Mouse (Mus musculus) embryonic facial prominence, embryonic 10.5 days (tissue): ENCODE data around the gene Pou2f3. TPM values are rescaled to one million over a fixed set of nuclear protein-coding genes. Genes with fewer than 3 reads are reported as not detected.

Experiments used
- DNase-seq: peaks from one replicate; pipeline ENCODE4 v3.0.0-alpha.2; 2017; ENCODE audit warnings: low spot score
- H3K27ac ChIP-seq: fragments of 300-500 bp; sonication (generic); replicated peaks from 2 replicates; pipeline ENCODE4 v1.5.1; 2016; ENCODE audit warnings: mild to moderate bottlenecking
- H3K27me3 ChIP-seq: fragments of 300-500 bp; sonication (generic); replicated peaks from 2 replicates; pipeline ENCODE4 v1.6.1; 2016; ENCODE audit warnings: low read depth, mild to moderate bottlenecking; ENCODE audit not compliant: poor library complexity, severe bottlenecking
- H3K36me3 ChIP-seq: fragments of 300-500 bp; sonication (generic); replicated peaks from 2 replicates; pipeline ENCODE4 v1.6.1; 2016; ENCODE audit warnings: mild to moderate bottlenecking, moderate library complexity
- H3K4me1 ChIP-seq: fragments of 300-500 bp; sonication (generic); 2 replicates; pipeline ENCODE4 v1.6.1; 2016
- H3K4me3 ChIP-seq: fragments of 300-500 bp; sonication (generic); 2 replicates; pipeline ENCODE4 v1.5.1; 2016; ENCODE audit warnings: mild to moderate bottlenecking, moderate library complexity
- H3K9me3 ChIP-seq: fragments of 300-500 bp; sonication (generic); 2 replicates; pipeline ENCODE4 v1.6.1; 2016; ENCODE audit warnings: mild to moderate bottlenecking
- WGBS: fragments of 180-500 bp; shearing (Covaris S2); methylation state at CpG from one replicate; pipeline ENCODE4 v1.1.7; 2016; 5-methylcytosine and 5-hydroxymethylcytosine counted together
- polyA plus RNA-seq: library from polyadenylated mRNA; unstranded; fragments of >200 nt; fragmentation: Nextera tagmentation; extraction: Ambion mirVana; gene quantifications from 2 replicates; pipeline ENCODE4 v1.2.1, GENCODE M21; 2016

The Pou2f3 gene
- polyA plus RNA-seq, 1 experiment from 2014 or later, result not detected

GRCm38 (mm10) chr9:43104873-43105663 is 105.1 kb downstream of the Pou2f3 start:
- under 1% methylated on average over 40 of the region's 40 CpGs for WGBS

GRCm38 (mm10) chr9:43104526-43104872 is 105.7 kb downstream of the Pou2f3 start:
- H3K36me3 ChIP-seq, result 0 out of 2 replicates have a peak, but pooled peaks cover 5% of the 10 kb centered on the region
- no peaks in the 10 kb centered on the region for H3K27me3 ChIP-seq
- peak overlapping the region; percentile 84 for H3K4me3 ChIP-seq
- peaks cover 43% of the 10 kb centered on the region for H3K4me1 ChIP-seq
- no peak for DNase-seq
- H3K9me3 ChIP-seq, result no peaks in the 10 kb centered on the region
- WGBS, result 8% methylated on average over 4 of the region's 4 CpGs
- H3K27ac ChIP-seq, result peak overlapping the region; percentile 94; the same call in 1 of the 2 replicates

More at GRCm38 (mm10) chr9:43104873-43105663, 105.1 kb downstream of the Pou2f3 start:
- peak overlapping the region; percentile 84 for H3K4me3 ChIP-seq
- no peaks in the 10 kb centered on the region for H3K27me3 ChIP-seq
- H3K36me3 ChIP-seq, result peaks cover 5% of the 10 kb centered on the region; the same call in 1 of the 2 replicates
- no peak for DNase-seq
- H3K9me3 ChIP-seq, result no peaks in the 10 kb centered on the region
- H3K27ac ChIP-seq, result peak overlapping the region; percentile 94
- H3K4me1 ChIP-seq, result peaks cover 43% of the 10 kb centered on the region

- DNase-seq, result no peak
- Histone ChIP-seq H3K36me3 (0 out of 2 replicates have a peak, but pooled peaks cover 5% of the 10 kb centered on the region), H3K27me3 (no peaks in the 10 kb centered on the region), H3K9me3 (no peaks in the 10 kb centered on the region), H3K4me3 (peak overlapping the region; percentile 84), H3K4me1 (peaks cover 43% of the 10 kb centered on the region), H3K27ac (no peak overlapping the region)
- WGBS, result 39% methylated on average over 4 of the region's 4 CpGs
Observed at GRCm38 (mm10) chr9:43103675-43104299, 106.4 kb downstream of the Pou2f3 start.

- no peak for DNase-seq
- Histone ChIP-seq H3K9me3 (no peaks in the 10 kb centered on the region), H3K27ac (no peak overlapping the region), H3K4me3 (peak overlapping the region; percentile 84), H3K27me3 (no peaks in the 10 kb centered on the region), H3K36me3 (0 out of 2 replicates have a peak, but pooled peaks cover 5% of the 10 kb centered on the region), H3K4me1 (peaks cover 43% of the 10 kb centered on the region)
- WGBS, result 87% methylated on average over 2 of the region's 2 CpGs
Observed at GRCm38 (mm10) chr9:43102931-43103330, 107.2 kb downstream of the Pou2f3 start.

GRCm38 (mm10) chr9:43101936-43102595 is 108.1 kb downstream of the Pou2f3 start:
- H3K4me3 ChIP-seq, result peak overlapping the region; percentile 84; the same call in 1 of the 2 replicates

GRCm38 (mm10) chr9:43098922-43099321 is 111.2 kb downstream of the Pou2f3 start:
- 72% methylated on average over 4 of the region's 4 CpGs for WGBS
- DNase-seq, result no peak
- no peaks in the 10 kb centered on the region for H3K27me3 ChIP-seq
- no peaks in the 10 kb centered on the region for H3K9me3 ChIP-seq
- no peak overlapping the region for H3K4me3 ChIP-seq
- H3K4me1 ChIP-seq, result peaks cover 21% of the 10 kb centered on the region
- no peak overlapping the region for H3K27ac ChIP-seq
- H3K36me3 ChIP-seq, result peaks cover 9% of the 10 kb centered on the region

More at GRCm38 (mm10) chr9:43101936-43102595, 108.1 kb downstream of the Pou2f3 start:
- 0 out of 2 replicates have a peak, but pooled peaks cover 5% of the 10 kb centered on the region for H3K36me3 ChIP-seq
- H3K9me3 ChIP-seq, result no peaks in the 10 kb centered on the region
- WGBS, result 81% methylated on average over 8 of the region's 8 CpGs
- H3K4me1 ChIP-seq, result peaks cover 40% of the 10 kb centered on the region
- H3K27ac ChIP-seq, result no peak overlapping the region
- no peak for DNase-seq
- no peaks in the 10 kb centered on the region for H3K27me3 ChIP-seq

- no peak for DNase-seq
- Histone ChIP-seq H3K4me1 (peaks cover 11% of the 10 kb centered on the region), H3K4me3 (no peak overlapping the region), H3K36me3 (peaks cover 9% of the 10 kb centered on the region), H3K27me3 (no peaks in the 10 kb centered on the region), H3K9me3 (no peaks in the 10 kb centered on the region), H3K27ac (no peak overlapping the region)
- 92% methylated on average over 3 of the region's 3 CpGs for WGBS
Observed at GRCm38 (mm10) chr9:43097801-43098557, 112.2 kb downstream of the Pou2f3 start.

- Histone ChIP-seq H3K9me3 (no peaks in the 10 kb centered on the region), H3K36me3 (peaks cover 4% of the 10 kb centered on the region), H3K4me1 (no peaks in the 10 kb centered on the region; the same call in 1 of the 2 replicates), H3K4me3 (no peak overlapping the region), H3K27me3 (no peaks in the 10 kb centered on the region), H3K27ac (no peak overlapping the region)
- DNase-seq, result no peak
Observed at GRCm38 (mm10) chr9:43096337-43096736, 113.8 kb downstream of the Pou2f3 start.

GRCm38 (mm10) chr9:43094828-43095227 is 115.3 kb downstream of the Pou2f3 start:
- WGBS, result 88% methylated on average over 4 of the region's 4 CpGs

GRCm38 (mm10) chr9:43093803-43094202 is 116.4 kb downstream of the Pou2f3 start:
- H3K4me1 ChIP-seq, result no peaks in the 10 kb centered on the region; the same call in 1 of the 2 replicates
- H3K4me3 ChIP-seq, result no peak overlapping the region
- 90% methylated on average over 3 of the region's 3 CpGs for WGBS
- H3K27ac ChIP-seq, result no peak overlapping the region
- H3K27me3 ChIP-seq, result no peaks in the 10 kb centered on the region
- H3K9me3 ChIP-seq, result no peaks in the 10 kb centered on the region
- no peak for DNase-seq
- peaks cover 4% of the 10 kb centered on the region for H3K36me3 ChIP-seq

More at GRCm38 (mm10) chr9:43094828-43095227, 115.3 kb downstream of the Pou2f3 start:
- no peak overlapping the region for H3K27ac ChIP-seq
- no peak overlapping the region for H3K4me3 ChIP-seq
- H3K4me1 ChIP-seq, result no peaks in the 10 kb centered on the region; the same call in 1 of the 2 replicates
- H3K27me3 ChIP-seq, result no peaks in the 10 kb centered on the region
- peaks cover 4% of the 10 kb centered on the region for H3K36me3 ChIP-seq
- no peak for DNase-seq
- no peaks in the 10 kb centered on the region for H3K9me3 ChIP-seq

- Histone ChIP-seq H3K36me3 (no peaks in the 10 kb centered on the region), H3K9me3 (no peaks in the 10 kb centered on the region), H3K4me1 (peaks cover 5% of the 10 kb centered on the region), H3K27me3 (no peaks in the 10 kb centered on the region), H3K4me3 (no peak overlapping the region), H3K27ac (no peak overlapping the region)
- no peak for DNase-seq
- 91% methylated on average over 1 of the region's 1 CpGs for WGBS
Observed at GRCm38 (mm10) chr9:43085686-43086285, 124.4 kb downstream of the Pou2f3 start.
